Mouse (Mus musculus): ENCODE measurements around the gene Spo11. TPM values are rescaled to one million over a fixed set of nuclear protein-coding genes. Genes with fewer than 3 reads are reported as not detected.

The Spo11 gene
- polyA plus RNA-seq, 1 experiment: 0.54 TPM

DNA sequence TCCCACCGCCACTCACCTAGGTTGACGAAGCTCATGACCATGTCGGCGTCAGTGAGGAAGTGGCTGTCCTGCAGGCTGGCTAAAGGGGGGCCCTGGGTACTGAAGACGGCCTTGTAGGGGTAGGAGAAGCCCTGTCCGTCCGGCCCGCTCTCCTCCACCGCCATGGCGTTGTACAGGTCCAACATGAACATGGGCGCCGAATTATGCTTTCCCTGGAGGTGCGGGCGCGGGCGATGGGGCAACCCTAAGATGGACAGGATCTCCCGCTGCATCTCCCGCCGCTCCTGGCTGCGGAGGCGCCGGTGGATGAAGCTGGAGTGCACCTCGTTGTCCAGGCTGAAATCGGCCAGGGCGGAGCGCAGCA is 37.9 kb upstream of the Spo11 start:
- H3K27me3 ChIP-seq (ENCODE audit: control insufficient read depth, insufficient read depth, low read length, poor library complexity, severe bottlenecking): peaks cover 10% of the 10 kb centered on the region
- no peaks in the 10 kb centered on the region for H3K4me1 ChIP-seq (ENCODE audit: control insufficient read depth, insufficient read depth, low read length)
- H3K27ac ChIP-seq (ENCODE audit: insufficient read depth, low read length): no peak overlapping the region

DNA sequence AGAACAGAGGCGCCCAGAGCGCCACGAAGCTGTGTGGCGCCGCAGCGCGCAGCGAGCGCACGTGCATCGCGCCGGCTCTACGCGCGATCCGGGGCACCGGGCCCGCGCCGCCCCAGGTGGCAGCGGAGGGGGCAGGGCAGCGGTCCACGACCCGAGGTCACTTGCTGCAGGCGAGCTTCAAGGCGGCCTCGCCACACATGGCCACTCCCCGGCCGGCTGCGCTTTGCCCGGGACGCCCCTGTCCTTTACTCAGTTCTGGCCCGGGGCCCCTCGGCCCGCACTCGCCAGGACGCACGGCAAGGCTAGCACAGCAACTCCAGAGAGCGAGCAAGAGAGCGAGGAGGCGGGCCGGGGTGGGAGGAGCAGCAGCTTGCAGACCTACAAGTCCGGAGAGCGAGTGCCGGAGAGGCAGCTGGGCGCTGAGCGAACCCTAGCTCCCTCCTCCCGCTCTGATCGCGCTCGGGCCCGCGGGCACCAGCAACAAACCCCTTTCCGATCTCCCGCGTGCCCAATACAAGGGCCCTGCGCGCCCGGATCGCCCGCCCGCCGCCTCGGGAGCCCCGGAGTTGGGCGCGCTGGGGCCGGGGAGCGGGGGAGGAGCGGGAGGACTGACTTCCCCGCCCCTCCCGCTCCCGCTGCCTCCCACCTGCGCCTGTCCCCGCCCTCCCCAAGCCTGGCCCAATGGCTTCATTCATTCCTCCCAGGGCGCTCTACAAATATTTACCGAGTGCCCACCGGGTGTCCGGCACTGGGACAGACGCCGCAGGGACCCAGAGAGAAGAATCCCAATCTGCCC is 37.3 kb upstream of the Spo11 start, which contains the start of gene Bmp7:
Gene Bmp7 (minus strand): TSS at position 319 of the 796 bp plus-strand sequence.
- H3K36me3 ChIP-seq (ENCODE audit: control insufficient read depth, insufficient read depth, low read length, poor library complexity, severe bottlenecking): no peaks in the 10 kb centered on the region
- H3K4me3 ChIP-seq (ENCODE audit: low read depth, low read length): peak within 1 kb of the TSS; percentile 81
- peaks cover 10% of the 10 kb centered on the region for H3K27me3 ChIP-seq (ENCODE audit: control insufficient read depth, insufficient read depth, low read length, poor library complexity, severe bottlenecking)
- peak within 1 kb of the TSS; percentile 84 for H3K9ac ChIP-seq (ENCODE audit: low read depth, poor library complexity, severe bottlenecking)
- no peak within 1 kb of the TSS for H3K27ac ChIP-seq (ENCODE audit: insufficient read depth, low read length)
- no peaks in the 10 kb centered on the region for H3K4me1 ChIP-seq (ENCODE audit: control insufficient read depth, insufficient read depth, low read length)
- H3K9me3 ChIP-seq (replicated peaks; ENCODE audit: control insufficient read depth, insufficient read depth, low read length, poor library complexity, severe bottlenecking): no peaks in the 10 kb centered on the region
- TF ChIP-seq CTCF (IDR thresholded peaks at IDR 0.05; ENCODE audit: low read depth, low read length): no peak
- no peak for TF ChIP-seq POLR2A (IDR thresholded peaks at IDR 0.05; ENCODE audit: insufficient read depth, low read length)
- no peak for TF ChIP-seq EP300 (IDR thresholded peaks at IDR 0.05; ENCODE audit: insufficient read depth, low read depth, low read length)

More for the DNA sequence above, 37.9 kb upstream of the Spo11 start:
- Histone ChIP-seq H3K36me3 (ENCODE audit: control insufficient read depth, insufficient read depth, low read length, poor library complexity, severe bottlenecking) (no peaks in the 10 kb centered on the region), H3K9ac (ENCODE audit: low read depth, poor library complexity, severe bottlenecking) (peak overlapping the region; percentile 84), H3K9me3 (replicated peaks; ENCODE audit: control insufficient read depth, insufficient read depth, low read length, poor library complexity, severe bottlenecking) (no peaks in the 10 kb centered on the region), H3K4me3 (ENCODE audit: low read depth, low read length) (peak overlapping the region; percentile 79)
- TF ChIP-seq POLR2A (IDR thresholded peaks at IDR 0.05; ENCODE audit: insufficient read depth, low read length) (no peak), EP300 (IDR thresholded peaks at IDR 0.05; ENCODE audit: insufficient read depth, low read depth, low read length) (no peak), CTCF (IDR thresholded peaks at IDR 0.05; ENCODE audit: low read depth, low read length) (no peak)

DNA sequence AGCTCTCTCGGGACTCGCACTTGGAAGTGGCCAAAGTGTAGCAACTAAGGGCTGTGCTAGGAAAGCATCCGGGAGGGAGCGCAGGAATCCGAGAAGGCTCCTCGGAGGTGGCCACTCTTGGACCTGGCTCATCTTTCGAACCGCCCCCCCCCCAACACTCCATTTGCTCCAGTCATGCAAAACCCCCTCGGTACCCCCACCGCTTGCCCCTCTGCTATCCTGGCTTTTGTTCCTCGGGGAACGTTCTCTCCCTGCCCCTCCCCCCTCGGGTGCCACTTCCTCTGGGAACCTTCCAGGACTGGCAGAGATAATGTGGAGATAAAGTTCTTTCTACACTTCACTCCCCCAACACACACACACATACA is 36.7 kb upstream of the Spo11 start:
- Histone ChIP-seq H3K36me3 (ENCODE audit: control insufficient read depth, insufficient read depth, low read length, poor library complexity, severe bottlenecking) (no peaks in the 10 kb centered on the region), H3K4me1 (ENCODE audit: control insufficient read depth, insufficient read depth, low read length) (no peaks in the 10 kb centered on the region), H3K9me3 (replicated peaks; ENCODE audit: control insufficient read depth, insufficient read depth, low read length, poor library complexity, severe bottlenecking) (no peaks in the 10 kb centered on the region), H3K4me3 (ENCODE audit: low read depth, low read length) (peak overlapping the region; percentile 81), H3K9ac (ENCODE audit: low read depth, poor library complexity, severe bottlenecking) (peak overlapping the region; percentile 84), H3K27me3 (ENCODE audit: control insufficient read depth, insufficient read depth, low read length, poor library complexity, severe bottlenecking) (peaks cover 10% of the 10 kb centered on the region), H3K27ac (ENCODE audit: insufficient read depth, low read length) (no peak overlapping the region)
- TF ChIP-seq EP300 (IDR thresholded peaks at IDR 0.05; ENCODE audit: insufficient read depth, low read depth, low read length) (no peak), CTCF (IDR thresholded peaks at IDR 0.05; ENCODE audit: low read depth, low read length) (no peak), POLR2A (IDR thresholded peaks at IDR 0.05; ENCODE audit: insufficient read depth, low read length) (no peak)

DNA sequence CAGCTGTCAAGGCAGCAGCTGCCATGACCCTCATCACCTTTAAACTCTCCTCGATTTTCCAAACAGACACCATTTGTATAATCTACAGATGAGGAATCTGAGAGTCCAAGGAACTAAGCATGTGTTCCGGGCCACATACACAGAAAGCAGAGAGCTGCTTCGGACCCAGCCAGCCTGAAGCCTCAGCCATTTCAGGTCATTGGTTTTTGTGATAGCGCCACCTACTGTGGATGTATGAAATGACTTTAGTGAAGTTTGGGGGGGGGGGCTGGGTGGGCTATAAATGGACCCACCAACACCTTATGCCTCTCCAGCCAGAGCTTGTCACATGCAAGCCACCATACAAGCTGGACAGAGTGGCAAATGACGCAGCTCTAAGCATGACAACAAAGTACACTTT is 28.4 kb upstream of the Spo11 start:
- Histone ChIP-seq H3K36me3 (ENCODE audit: control insufficient read depth, insufficient read depth, low read length, poor library complexity, severe bottlenecking) (no peaks in the 10 kb centered on the region), H3K4me3 (ENCODE audit: low read depth, low read length) (no peak overlapping the region), H3K27me3 (ENCODE audit: control insufficient read depth, insufficient read depth, low read length, poor library complexity, severe bottlenecking) (no peaks in the 10 kb centered on the region), H3K9ac (ENCODE audit: low read depth, poor library complexity, severe bottlenecking) (no peak overlapping the region), H3K9me3 (replicated peaks; ENCODE audit: control insufficient read depth, insufficient read depth, low read length, poor library complexity, severe bottlenecking) (no peaks in the 10 kb centered on the region), H3K4me1 (ENCODE audit: control insufficient read depth, insufficient read depth, low read length) (no peaks in the 10 kb centered on the region), H3K27ac (ENCODE audit: insufficient read depth, low read length) (no peak overlapping the region)
- peak; percentile 41 for TF ChIP-seq CTCF (IDR thresholded peaks at IDR 0.05; ENCODE audit: low read depth, low read length)
- TF ChIP-seq POLR2A (IDR thresholded peaks at IDR 0.05; ENCODE audit: insufficient read depth, low read length): no peak

DNA sequence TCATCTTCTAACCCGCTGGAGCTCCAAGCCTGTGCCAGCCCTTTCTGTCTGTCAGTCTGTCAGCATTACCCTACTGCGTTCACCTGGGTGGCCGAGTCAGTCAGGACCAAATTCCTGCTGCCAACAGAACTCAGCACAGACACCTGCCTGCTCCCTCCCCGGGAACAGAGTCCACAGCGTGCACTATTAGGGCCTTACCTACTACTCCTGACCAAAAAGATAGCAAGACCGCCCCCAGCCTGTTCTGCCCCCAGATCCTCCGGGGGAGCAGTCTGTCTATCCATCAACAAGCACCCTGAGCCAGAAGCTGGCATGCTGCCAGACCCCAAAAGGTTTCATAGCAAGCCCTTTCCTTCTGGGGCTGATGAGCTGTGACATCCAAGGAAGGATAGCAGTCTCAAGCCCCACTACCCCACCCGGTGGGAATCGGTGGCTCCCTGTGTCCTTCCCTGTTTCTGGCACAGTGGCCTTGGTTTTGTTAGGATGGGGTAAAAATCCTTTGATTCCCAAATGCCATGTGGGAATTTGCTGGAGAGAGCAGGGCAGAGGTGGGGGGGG is 27.3 kb upstream of the Spo11 start:
- no peak overlapping the region for H3K4me3 ChIP-seq (ENCODE audit: low read depth, low read length)
- no peak overlapping the region for H3K9ac ChIP-seq (ENCODE audit: low read depth, poor library complexity, severe bottlenecking)
- H3K27ac ChIP-seq (ENCODE audit: insufficient read depth, low read length): no peak overlapping the region
- no peak for TF ChIP-seq POLR2A (IDR thresholded peaks at IDR 0.05; ENCODE audit: insufficient read depth, low read length)
- TF ChIP-seq CTCF (IDR thresholded peaks at IDR 0.05; ENCODE audit: low read depth, low read length): no peak
- no peak for TF ChIP-seq EP300 (IDR thresholded peaks at IDR 0.05; ENCODE audit: insufficient read depth, low read depth, low read length)
- no peaks in the 10 kb centered on the region for H3K4me1 ChIP-seq (ENCODE audit: control insufficient read depth, insufficient read depth, low read length)
- H3K9me3 ChIP-seq (replicated peaks; ENCODE audit: control insufficient read depth, insufficient read depth, low read length, poor library complexity, severe bottlenecking): no peaks in the 10 kb centered on the region
- H3K27me3 ChIP-seq (ENCODE audit: control insufficient read depth, insufficient read depth, low read length, poor library complexity, severe bottlenecking): no peaks in the 10 kb centered on the region
- H3K36me3 ChIP-seq (ENCODE audit: control insufficient read depth, insufficient read depth, low read length, poor library complexity, severe bottlenecking): no peaks in the 10 kb centered on the region

DNA sequence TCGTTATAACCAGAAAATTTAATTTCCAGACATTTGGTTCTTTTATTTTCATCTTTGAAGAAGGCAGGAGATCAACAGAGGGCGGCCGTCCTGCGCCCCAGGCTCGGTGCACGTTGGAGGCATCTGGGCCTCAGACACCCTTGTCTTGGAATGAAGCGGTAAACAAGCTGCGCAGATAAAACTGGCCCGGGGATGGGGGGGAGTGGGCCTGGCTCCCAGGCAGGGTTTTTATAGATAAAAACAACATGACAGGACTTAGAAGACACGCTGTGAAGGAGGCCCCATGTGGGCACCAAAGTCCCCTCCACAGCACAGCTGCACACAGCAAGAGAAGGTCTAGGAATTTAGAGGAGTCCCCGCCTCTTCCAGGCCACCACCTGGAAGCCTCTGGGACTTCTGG is 26.8 kb upstream of the Spo11 start:
- H3K27ac ChIP-seq (ENCODE audit: insufficient read depth, low read length): no peak overlapping the region
- H3K4me3 ChIP-seq (ENCODE audit: low read depth, low read length): no peak overlapping the region
- no peaks in the 10 kb centered on the region for H3K36me3 ChIP-seq (ENCODE audit: control insufficient read depth, insufficient read depth, low read length, poor library complexity, severe bottlenecking)
- no peaks in the 10 kb centered on the region for H3K27me3 ChIP-seq (ENCODE audit: control insufficient read depth, insufficient read depth, low read length, poor library complexity, severe bottlenecking)
- no peaks in the 10 kb centered on the region for H3K4me1 ChIP-seq (ENCODE audit: control insufficient read depth, insufficient read depth, low read length)
- H3K9me3 ChIP-seq (replicated peaks; ENCODE audit: control insufficient read depth, insufficient read depth, low read length, poor library complexity, severe bottlenecking): 0 out of 2 replicates have a peak, but pooled peaks cover under 1% of the 10 kb centered on the region
- no peak for TF ChIP-seq CTCF (IDR thresholded peaks at IDR 0.05; ENCODE audit: low read depth, low read length)
- H3K9ac ChIP-seq (ENCODE audit: low read depth, poor library complexity, severe bottlenecking): no peak overlapping the region

All from ES-Bruce4 (cell line).